Comparison of ENCODE assay signal across 18 mouse cellular contexts in genomic region chr3:51372883-51373282, GRCm38 (mm10). TPM values are rescaled to one million over a fixed set of nuclear protein-coding genes. Genes with fewer than 3 reads are reported as not detected.
A peak's percentile ranks its signal among the peaks of the same experiment; 100 is the strongest.
DNase-seq lines count a peak whose midpoint lies in the region; TF ChIP-seq lines count a peak whose summit lies in the region.
"Had no signal": no experiment of that assay in that cellular context is flagged by ENCODE, and none has a peak within 500 bp of the region (broad histone marks: within the 10 kb centered on the region; RNA-seq: fewer than 3 reads in every experiment).

No protein-coding gene starts in this region.

- no peak overlapping the region for H3K4me3 ChIP-seq in layer of hippocampus, adult 2 months
- H3K4me3 ChIP-seq: lung, embryonic 15.5 days; midbrain, embryonic 13.5 days; neural tube, embryonic 12.5 days had no signal

- H3K27ac ChIP-seq in layer of hippocampus, adult 2 months, result no peak overlapping the region
- H3K27ac ChIP-seq: hindbrain, postnatal 0 days; lung, embryonic 15.5 days; midbrain, embryonic 13.5 days; neural tube, embryonic 12.5 days had no signal

- DNase-seq in kidney, adult 9 months, result peak; percentile 44
- no peak for DNase-seq in kidney, adult 8-10 months
- DNase-seq in 416B (ENCODE audit: low read depth), result peak; percentile 63
- peak; percentile 50 for DNase-seq in CD4-positive helper T cell, adult 2 months (ENCODE audit: low read depth, low spot score)
- DNase-seq in fibroblast of lung, adult 2 months (ENCODE audit: low read depth), result peak; percentile 21
- no peak for DNase-seq in layer of hippocampus, postnatal 14 days (ENCODE audit: low spot score in 2 of 2)
- DNase-seq in layer of hippocampus, adult 2 months (ENCODE audit: low spot score in 2 of 2), result no peak
- DNase-seq in urinary bladder, postnatal 10 days (ENCODE audit: low spot score), result no peak
- DNase-seq: cerebellum, adult 11 months; gastrocnemius, postnatal 36 days; retina, postnatal 1 day; spleen, adult 18-20 months had no signal

- TF ChIP-seq CTCF in layer of hippocampus, adult 2 months (conservative IDR thresholded peaks at IDR 0.05), result no peak

RNA-seq across cellular contexts. Expression of gene Mgarp, which starts 23.7 kb away (rescaled TPM):
- total RNA-seq in layer of hippocampus, postnatal 14 days (2021), result not detected
- not detected for total RNA-seq in layer of hippocampus, adult 2 months (2021)
- total RNA-seq: common myeloid progenitor, adult 5-6 weeks; left cerebral cortex, postnatal 36 days had no signal

RNA-seq across cellular contexts. Expression of gene Elf2, which starts 32.4 kb away (rescaled TPM):
- 10 to 100 TPM; 33.6 to 39.0 TPM for total RNA-seq in layer of hippocampus, postnatal 14 days (2021)
- 10 to 100 TPM; 54.6 to 54.9 TPM for total RNA-seq in layer of hippocampus, adult 2 months (2021)

RNA-seq across cellular contexts. Expression of gene Ndufc1, which starts 35.9 kb away (rescaled TPM):
- total RNA-seq in layer of hippocampus, postnatal 14 days (2021), result 100 to 1,000 TPM; 357 to 360 TPM
- total RNA-seq in layer of hippocampus, adult 2 months (2021), result 100 to 1,000 TPM; 287 to 299 TPM

RNA-seq across cellular contexts. Expression of gene Naa15, which starts 42.1 kb away (rescaled TPM):
- total RNA-seq in layer of hippocampus, postnatal 14 days (2021), result 10 to 100 TPM; 41.8 to 46.9 TPM
- 10 to 100 TPM; 55.0 to 58.1 TPM for total RNA-seq in layer of hippocampus, adult 2 months (2021)

Comparison
In these comparisons a context has a peak if more than half of its experiments do, and no peak if none do; other contexts are left out.
1. DNase-seq: peak in kidney, adult 9 months (single experiment), 416B (single experiment), CD4-positive helper T cell, adult 2 months (single experiment) and fibroblast of lung, adult 2 months (single experiment); none in kidney, adult 8-10 months (0 of 2), layer of hippocampus, postnatal 14 days (0 of 2), layer of hippocampus, adult 2 months (0 of 2) and urinary bladder, postnatal 10 days (single experiment).